ENCODE assay signal across 22 mouse cellular contexts in genomic region chr10:94540241-94540640, GRCm38 (mm10).
A peak's percentile ranks its signal among the peaks of the same experiment; 100 is the strongest.
DNase-seq lines count a peak whose midpoint lies in the region; ATAC-seq lines count a peak whose summit lies in the region.
"Had no signal": no experiment of that assay in that cellular context is flagged by ENCODE, and none has a peak within 500 bp of the region (broad histone marks: within the 10 kb centered on the region; RNA-seq: fewer than 3 reads in every experiment).

No protein-coding gene starts in this region.

- WGBS in heart, embryonic 10.5 days = 47% methylated on average over 4 of the region's 4 CpGs
- 38% methylated on average over 4 of the region's 4 CpGs for WGBS in heart, embryonic 12.5 days

- no peak for DNase-seq in heart, embryonic 10.5 days (ENCODE audit: low spot score)
- no peak for DNase-seq in heart, postnatal 36 days
- no peak for DNase-seq in heart, adult 8-10 months (ENCODE audit: low spot score)
- DNase-seq in thymus, postnatal 14 days = no peak
- DNase-seq: adrenal gland, adult 2 months; adrenal gland, postnatal 10 days; adrenal gland, postnatal 25 days; cerebellum, adult 11 months; cerebellum, adult 18-20 months; cerebellum, adult 8-10 months; cerebellum, adult 9-11 months; cerebellum, postnatal 14 days; cerebellum, postnatal 36 days; embryo, embryonic 11 days had no signal

- no peaks in the 10 kb centered on the region for H3K27me3 ChIP-seq in heart, embryonic 10.5 days (ENCODE audit: insufficient read depth, poor library complexity, severe bottlenecking)
- H3K27me3 ChIP-seq in heart, embryonic 12.5 days (replicated peaks) = no peaks in the 10 kb centered on the region
- H3K27me3 ChIP-seq: embryonic facial prominence, embryonic 13.5 days; embryonic facial prominence, embryonic 15.5 days; forebrain, embryonic 12.5 days had no signal

- H3K9ac ChIP-seq in heart, embryonic 12.5 days = no peak overlapping the region
- H3K9ac ChIP-seq: embryonic facial prominence, embryonic 13.5 days; embryonic facial prominence, embryonic 15.5 days; forebrain, embryonic 12.5 days had no signal

- H3K4me3 ChIP-seq in heart, embryonic 10.5 days = no peak overlapping the region
- no peak overlapping the region for H3K4me3 ChIP-seq in heart, embryonic 12.5 days
- H3K4me3 ChIP-seq: embryonic facial prominence, embryonic 13.5 days; embryonic facial prominence, embryonic 15.5 days; erythroblast, embryonic 14.5 days; forebrain, embryonic 10.5 days; forebrain, embryonic 12.5 days had no signal

- intact Hi-C loops in heart, postnatal 36 days (cut with DNase I) = no loop called here

- ATAC-seq in heart, embryonic 12.5 days (ENCODE audit: insufficient number of reproducible peaks, low FRiP score) = no peak
- 0 out of 2 replicates have a peak, but pooled peaks have one; percentile 7 for ATAC-seq in monocyte, adult 5-6 weeks (replicated peaks; ENCODE audit: insufficient number of reproducible peaks, low FRiP score, low TSS enrichment, poor library complexity, severe bottlenecking)
- ATAC-seq: forebrain, embryonic 14.5 days had no signal

- no peak overlapping the region for H3K4me2 ChIP-seq in heart, embryonic 12.5 days
- H3K4me2 ChIP-seq: embryonic facial prominence, embryonic 13.5 days; embryonic facial prominence, embryonic 15.5 days; forebrain, embryonic 12.5 days had no signal

- H3K4me1 ChIP-seq in heart, embryonic 10.5 days = peaks cover 32% of the 10 kb centered on the region
- H3K4me1 ChIP-seq in heart, embryonic 12.5 days (replicated peaks) = peaks cover 25% of the 10 kb centered on the region

- peaks cover 13% of the 10 kb centered on the region for H3K36me3 ChIP-seq in heart, embryonic 10.5 days
- peaks cover 12% of the 10 kb centered on the region; the same call in 1 of the 2 replicates for H3K36me3 ChIP-seq in heart, embryonic 12.5 days
- H3K36me3 ChIP-seq: embryonic facial prominence, embryonic 13.5 days; embryonic facial prominence, embryonic 15.5 days; forebrain, embryonic 10.5 days; forebrain, embryonic 12.5 days had no signal

- peaks cover 3% of the 10 kb centered on the region; the same call in 1 of the 2 replicates for H3K9me3 ChIP-seq in heart, embryonic 10.5 days
- peaks cover 7% of the 10 kb centered on the region for H3K9me3 ChIP-seq in heart, embryonic 12.5 days (replicated peaks)
- H3K9me3 ChIP-seq: embryonic facial prominence, embryonic 15.5 days had no signal

- peak overlapping the region; percentile 52; the same call in 1 of the 2 replicates for H3K27ac ChIP-seq in heart, embryonic 10.5 days
- 0 out of 2 replicates have a peak overlapping the region, but pooled peaks have one; percentile 25 for H3K27ac ChIP-seq in heart, embryonic 12.5 days (ENCODE audit: poor library complexity, severe bottlenecking)
- H3K27ac ChIP-seq: embryonic facial prominence, embryonic 13.5 days; embryonic facial prominence, embryonic 15.5 days; forebrain, embryonic 10.5 days; forebrain, embryonic 12.5 days had no signal
